Mouse (Mus musculus) mammary gland, adult 2 months (tissue): ENCODE data around the gene Naf1. TPM values are rescaled to one million over a fixed set of nuclear protein-coding genes. Genes with fewer than 3 reads are reported as not detected.

Experiments used
- polyA plus RNA-seq: library from polyadenylated mRNA; depleted of rRNA; stranded (reverse); fragments of >200 nt; gene quantifications from 2 replicates; pipeline ENCODE4 v1.2.3, GENCODE M21; 2012; ENCODE audit warnings: low replicate concordance; rRNA removed

Gene Naf1
- polyA plus RNA-seq = 2.9 and 7.1 TPM in 2 replicates

DNA sequence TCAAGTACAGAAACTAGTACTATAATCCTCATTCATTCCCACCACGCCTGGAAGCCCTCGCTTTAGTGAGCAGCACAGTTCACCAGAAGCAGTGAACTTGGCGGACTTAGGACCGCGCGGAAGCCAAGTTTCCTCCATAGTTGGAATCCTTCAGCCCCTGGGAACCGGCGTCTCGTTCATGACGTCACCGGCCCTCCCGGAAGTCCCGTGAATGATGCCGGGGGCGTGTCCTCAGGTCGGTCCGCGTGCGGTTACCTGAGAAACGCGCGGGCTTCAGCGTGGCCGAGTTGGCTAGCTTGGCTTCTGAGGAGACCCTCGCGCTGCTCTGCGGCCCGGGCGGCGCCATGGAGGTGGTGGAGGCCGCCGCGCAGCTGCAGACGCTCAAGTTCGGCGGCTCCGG lies at the start of gene Naf1:
TSS of gene Naf1 (plus strand) at position 195 of the 400 bp plus-strand sequence.

Other genes starting within 250 kb of the Naf1 start
- gene Npy5r, start 172.1 kb upstream of the Naf1 start, polyA plus RNA-seq = not detected in 2 replicates
- gene Npy1r, start 163.0 kb upstream of the Naf1 start, polyA plus RNA-seq = 3.0 and 5.8 TPM in 2 replicates